Mouse (Mus musculus) G1E (cell line): ENCODE data around the gene Ncoa4. TPM values are rescaled to one million over a fixed set of nuclear protein-coding genes. Genes with fewer than 3 reads are reported as not detected.
A peak's percentile ranks its signal among the peaks of the same experiment; 100 is the strongest.

Source experiments
- ATAC-seq: 2 replicates; pipeline ENCODE4 v1.8.0; 2016; ENCODE audit warnings: mild to moderate bottlenecking; ENCODE audit not compliant: insufficient number of reproducible peaks, poor library complexity, low FRiP score, severe bottlenecking; ENCODE audit errors: extremely low read depth
- DNase-seq: peaks from one replicate; pipeline ENCODE4 v3.0.0; 2012; ENCODE audit warnings: low spot score
- H3K27me3 ChIP-seq: 2 replicates; pipeline ENCODE4 v1.6.1; 2012; ENCODE audit warnings: mild to moderate bottlenecking, low read length, inconsistent platforms; ENCODE audit not compliant: insufficient read depth
- H3K36me3 ChIP-seq: replicated peaks from 2 replicates; pipeline ENCODE3; 2012; ENCODE audit warnings: mild to moderate bottlenecking, inconsistent platforms
- H3K4me1 ChIP-seq: 2 replicates; pipeline ENCODE4 v1.6.1; 2012; ENCODE audit warnings: low read depth, low read length, inconsistent platforms, mixed read lengths; ENCODE audit not compliant: insufficient read depth
- H3K4me3 ChIP-seq: 2 replicates; pipeline ENCODE4 v1.5.1; 2012; ENCODE audit warnings: low read depth, mild to moderate bottlenecking, inconsistent platforms, low read length, moderate library complexity, mixed read lengths
- H3K9me3 ChIP-seq: replicated peaks from 2 replicates; pipeline ENCODE4 v1.6.1; 2012; ENCODE audit warnings: inconsistent platforms
- CTCF ChIP-seq: IDR thresholded peaks from 2 replicates; pipeline ENCODE4 v1.5.1; 2012; ENCODE audit warnings: low read depth, low read length, inconsistent platforms, mixed read lengths
- GATA1 ChIP-seq: IDR thresholded peaks from 2 replicates; pipeline ENCODE4 v1.6.1; 2012; ENCODE audit warnings: borderline replicate concordance, low read length, inconsistent platforms, mixed read lengths
- GATA2 ChIP-seq: IDR thresholded peaks from 2 replicates; pipeline ENCODE4 v1.6.1; 2012; ENCODE audit warnings: low read depth, low read length, inconsistent platforms, borderline replicate concordance
- POLR2AphosphoS5 ChIP-seq: IDR thresholded peaks from 2 replicates; pipeline ENCODE4 v1.6.1; 2012; ENCODE audit warnings: low read depth, low read length, inconsistent platforms; ENCODE audit not compliant: insufficient replicate concordance
- TAL1 ChIP-seq: conservative IDR thresholded peaks from 2 replicates; pipeline ENCODE4 v1.6.1; 2012; ENCODE audit warnings: low read depth, low read length, inconsistent platforms, mixed read lengths
- polyA plus RNA-seq: library from polyadenylated mRNA; stranded (reverse); fragments of >175 nt; gene quantifications from 2 replicates; pipeline ENCODE4 v1.2.3, GENCODE M21; 2012
- total RNA-seq, 2 experiments: library from RNA; stranded (forward) in 1 of 2; stranded (reverse) in 1 of 2; fragments of 200-1000 nt in 1 of 2; fragments of >200 nt in 1 of 2; fragmentation: Nextera tagmentation in 1 of 2; gene quantifications; 2 replicates each; pipeline ENCODE4 v1.2.3; 2014 to 2017

The Ncoa4 gene
- total and polyA plus RNA-seq, 3 experiments, result 6.8 to 288 (median 228) TPM

DNA sequence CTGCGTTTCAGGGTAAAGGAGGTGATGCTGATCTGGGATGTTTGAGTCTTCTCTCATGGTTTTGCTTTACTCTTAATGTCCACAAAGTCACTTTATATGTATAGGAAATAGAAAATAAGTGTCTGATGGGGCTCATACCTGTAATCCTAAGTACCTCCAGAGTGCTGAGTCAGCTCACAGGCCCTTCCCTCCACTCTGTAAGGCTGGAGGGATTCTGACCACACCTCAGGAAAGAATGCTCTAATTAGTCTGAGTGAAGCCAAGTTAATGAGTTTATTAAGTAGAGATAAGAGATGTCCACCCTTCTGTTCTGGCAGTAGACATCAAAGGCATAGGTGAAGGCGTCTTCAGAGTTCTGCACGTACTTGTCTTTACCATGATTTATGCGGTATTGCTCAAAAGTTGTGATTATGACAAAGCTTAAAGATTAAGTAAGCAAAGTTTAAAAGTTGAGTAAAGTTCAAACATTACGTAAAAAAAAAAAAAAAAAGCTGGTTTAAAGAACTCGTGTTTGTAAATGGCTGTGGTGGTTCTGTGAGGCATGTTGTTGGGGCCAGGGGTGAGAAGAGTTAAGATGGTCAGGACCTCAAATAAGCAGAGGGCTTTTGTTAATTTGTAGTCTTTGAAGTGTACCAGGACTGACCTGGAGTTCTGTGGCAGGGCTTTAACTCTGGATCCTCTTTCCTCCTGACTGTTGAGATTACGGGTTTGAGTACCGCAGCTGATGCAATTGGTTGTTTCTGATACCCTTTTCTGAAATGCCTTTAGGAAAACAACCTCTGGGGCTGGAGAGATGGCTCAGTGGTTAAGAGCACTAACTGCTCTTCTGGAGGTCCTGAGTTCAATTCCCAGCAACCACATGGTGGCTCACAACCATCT, 4.7 kb downstream of the Ncoa4 start:
- DNase-seq, result no peak
- Histone ChIP-seq H3K9me3 (no peaks in the 10 kb centered on the region), H3K4me3 (no peak overlapping the region; the same call in 1 of the 2 replicates), H3K27me3 (no peaks in the 10 kb centered on the region), H3K36me3 (peaks cover 18% of the 10 kb centered on the region), H3K4me1 (peaks cover 57% of the 10 kb centered on the region)
- ATAC-seq, result no peak
- no peak for TF ChIP-seq GATA2
- TF ChIP-seq GATA1, result no peak
- no peak for TF ChIP-seq TAL1
- TF ChIP-seq POLR2AphosphoS5, result no peak

DNA sequence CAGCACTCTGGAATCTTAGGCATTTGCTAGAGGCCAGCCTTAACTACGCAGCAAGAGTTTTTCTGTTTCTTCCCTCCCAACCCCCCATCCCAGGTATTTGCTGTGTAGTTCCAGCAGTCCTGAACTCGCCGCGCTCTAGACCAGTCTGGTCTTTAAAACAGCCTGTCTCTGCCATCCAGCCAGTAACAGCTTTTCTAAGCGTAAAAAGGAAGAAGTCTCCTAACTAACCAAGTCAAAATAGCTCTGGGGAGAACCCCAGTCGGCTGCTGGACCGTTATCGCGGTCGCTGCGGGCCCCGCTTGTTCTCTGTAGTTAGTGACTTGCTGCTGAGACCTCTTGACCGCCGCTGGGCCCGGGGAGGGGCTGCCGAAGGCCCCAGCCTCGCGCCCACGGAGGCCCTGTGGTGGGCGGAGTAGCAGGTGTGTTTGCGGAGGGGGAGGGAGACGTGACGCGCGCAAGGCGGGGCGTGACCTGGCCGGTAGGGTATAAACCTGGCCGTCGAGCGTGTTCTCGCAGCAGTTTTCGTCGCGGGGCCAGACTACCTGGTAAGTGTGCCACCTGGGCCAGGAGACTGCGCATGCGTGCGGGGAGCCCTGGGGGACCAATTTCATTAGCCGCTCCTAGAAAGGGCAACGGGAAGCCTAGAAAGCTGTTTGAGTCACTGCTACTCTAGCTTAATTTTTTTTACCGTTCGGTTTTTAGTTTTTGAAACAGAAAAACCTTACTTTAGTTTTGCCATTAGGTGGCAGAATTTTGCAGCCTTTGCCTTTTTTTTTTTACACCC, 5.8 kb downstream of the Ncoa4 start:
- TF ChIP-seq POLR2AphosphoS5, result peak; percentile 61; the same call in 1 of the 2 replicates
- TF ChIP-seq GATA2, result no peak
- DNase-seq (peak; percentile 48), ATAC-seq (peak; percentile 31)
- Histone ChIP-seq H3K4me3 (peak overlapping the region; percentile 72), H3K36me3 (peaks cover 28% of the 10 kb centered on the region), H3K4me1 (peaks cover 68% of the 10 kb centered on the region), H3K9me3 (no peaks in the 10 kb centered on the region), H3K27me3 (no peaks in the 10 kb centered on the region)

DNA sequence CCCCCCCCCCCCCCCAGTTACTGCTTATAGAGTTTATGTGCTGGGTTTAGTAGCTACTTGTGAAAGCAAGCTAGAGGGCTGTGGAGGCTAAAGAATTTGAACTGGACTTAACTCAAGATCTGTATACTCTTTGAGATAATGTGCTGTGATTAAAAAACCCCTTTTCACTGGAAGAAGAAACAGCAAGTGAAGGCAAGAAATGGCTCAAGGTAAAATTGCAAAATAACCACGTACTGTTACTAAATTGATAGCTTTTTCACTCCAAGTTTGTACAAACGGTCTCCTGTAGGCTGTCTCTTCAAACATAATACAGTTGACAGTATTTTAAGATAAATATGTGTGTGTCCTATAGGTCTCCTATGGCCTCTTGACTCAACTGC, 6.4 kb downstream of the Ncoa4 start:
- Histone ChIP-seq H3K27me3 (no peaks in the 10 kb centered on the region), H3K4me1 (peaks cover 68% of the 10 kb centered on the region)
- ATAC-seq, result no peak

DNA sequence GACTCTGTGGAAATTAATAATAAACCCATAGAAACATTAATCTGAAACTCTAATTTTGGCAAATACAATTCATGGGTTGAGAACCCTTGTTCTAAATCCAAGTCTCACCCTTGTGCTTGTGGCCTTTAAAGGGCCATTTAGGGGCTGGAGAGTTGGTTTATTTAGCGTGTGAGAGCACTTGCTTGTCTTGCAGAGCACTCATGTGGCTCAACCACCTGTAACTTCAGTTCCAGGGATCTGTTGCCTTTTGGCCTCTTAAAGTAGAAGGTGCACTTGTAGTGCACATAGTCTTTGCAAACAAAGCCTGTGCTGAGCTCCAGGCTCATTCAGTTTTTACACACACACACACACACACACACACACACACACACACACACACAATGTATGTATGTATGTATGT, 7.2 kb downstream of the Ncoa4 start:
- Histone ChIP-seq H3K4me1 (peaks cover 63% of the 10 kb centered on the region), H3K27me3 (no peaks in the 10 kb centered on the region), H3K36me3 (peaks cover 37% of the 10 kb centered on the region), H3K9me3 (no peaks in the 10 kb centered on the region), H3K4me3 (peak overlapping the region; percentile 72)
- TF ChIP-seq TAL1 (no peak), CTCF (no peak), GATA1 (no peak), GATA2 (no peak), POLR2AphosphoS5 (no peak)
- DNase-seq (no peak), ATAC-seq (no peak)

More for the DNA sequence above, 6.4 kb downstream of the Ncoa4 start:
- DNase-seq, result no peak
- Histone ChIP-seq H3K9me3 (no peaks in the 10 kb centered on the region), H3K36me3 (peaks cover 34% of the 10 kb centered on the region), H3K4me3 (peak overlapping the region; percentile 72)
- TF ChIP-seq TAL1 (no peak), CTCF (no peak), GATA2 (no peak), POLR2AphosphoS5 (no peak), GATA1 (no peak)

DNA sequence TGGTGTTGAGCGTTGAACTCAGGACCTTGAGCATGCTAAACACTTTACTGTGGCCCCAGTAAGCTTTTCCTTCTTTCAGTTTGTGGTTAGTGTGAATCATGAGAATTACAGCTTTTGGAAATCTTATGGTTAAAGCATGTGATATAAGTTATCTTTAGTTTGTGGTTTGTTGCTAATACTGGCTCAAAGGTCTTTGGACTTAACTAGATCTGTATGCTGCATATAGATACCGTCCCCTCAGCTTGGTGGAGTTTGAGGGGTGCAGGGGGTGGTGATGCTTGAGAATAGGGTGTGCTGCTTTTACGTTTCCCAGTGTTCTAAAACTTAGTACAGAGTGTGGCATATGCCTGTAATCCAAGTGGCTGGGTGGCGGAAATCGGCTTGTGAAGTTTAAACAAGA, 7.7 kb downstream of the Ncoa4 start:
- Histone ChIP-seq H3K27me3 (no peaks in the 10 kb centered on the region), H3K4me1 (peaks cover 59% of the 10 kb centered on the region)
- ATAC-seq, result peak; percentile 72

DNA sequence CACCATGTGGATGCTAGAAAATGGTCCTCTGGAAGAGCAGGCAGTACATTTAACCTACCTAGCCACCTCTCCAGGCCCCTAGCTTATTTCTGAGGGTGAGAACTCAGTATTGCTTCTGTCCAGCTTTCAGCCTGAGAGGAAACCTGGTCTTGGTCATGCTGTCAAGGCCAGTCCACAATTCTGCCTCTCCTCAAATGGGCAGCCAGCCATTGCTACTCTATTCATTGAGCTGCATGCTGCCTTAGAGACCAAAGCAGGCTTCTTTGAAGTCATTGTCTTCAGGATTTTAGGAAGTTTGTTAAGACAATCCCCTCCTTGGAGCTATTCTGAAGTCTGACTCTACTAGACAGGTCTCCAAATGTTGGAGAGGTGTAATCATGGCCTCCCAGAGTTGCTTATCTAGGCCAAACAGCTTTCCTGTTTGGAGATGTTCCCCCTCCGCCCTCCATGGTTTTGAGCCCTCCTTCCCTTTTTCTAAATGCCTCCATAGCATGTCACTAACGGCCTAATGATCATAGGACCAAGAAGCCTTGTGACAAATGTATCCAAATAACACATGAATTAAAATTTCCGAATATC, 9.1 kb downstream of the Ncoa4 start:
- peaks cover 55% of the 10 kb centered on the region for H3K4me1 ChIP-seq

More for the DNA sequence above, 7.7 kb downstream of the Ncoa4 start:
- H3K36me3 ChIP-seq, result peaks cover 35% of the 10 kb centered on the region
- H3K4me3 ChIP-seq, result peak overlapping the region; percentile 72
- no peak for DNase-seq
- no peaks in the 10 kb centered on the region for H3K9me3 ChIP-seq
- peak; percentile 52 for TF ChIP-seq TAL1
- TF ChIP-seq GATA2, result no peak

More for the DNA sequence above, 9.1 kb downstream of the Ncoa4 start:
- ATAC-seq (peak; percentile 71), DNase-seq (peak; percentile 53)
- TF ChIP-seq CTCF (no peak), GATA1 (no peak), TAL1 (peak; percentile 95), POLR2AphosphoS5 (no peak), GATA2 (0 out of 2 replicates have a peak, but pooled peaks have one; percentile 15)
- Histone ChIP-seq H3K27me3 (no peaks in the 10 kb centered on the region), H3K36me3 (peaks cover 41% of the 10 kb centered on the region), H3K9me3 (no peaks in the 10 kb centered on the region), H3K4me3 (peak overlapping the region; percentile 72)
